Mouse (Mus musculus) kidney, adult 2 months (tissue): ENCODE measurements around the gene Rps27rt.

Experiments used
- CTCF ChIP-seq: fragments of 200-500 bp; conservative IDR thresholded peaks from 2 replicates; pipeline ENCODE4 v1.5.1; 2011; ENCODE audit warnings: low read depth, mild to moderate bottlenecking, control low read depth, low read length, moderate library complexity, mixed read lengths; ENCODE audit not compliant: insufficient read depth, insufficient read length
- POLR2A ChIP-seq: fragments of 200-500 bp; IDR thresholded peaks from one replicate; pipeline ENCODE4 v1.6.1; 2011; ENCODE audit warnings: low read depth, low read length, control low read depth

- TF ChIP-seq POLR2A, result no peak
- TF ChIP-seq CTCF, result no peak
These were observed 22.3 kb downstream of the Rps27rt start for GRCm38 (mm10) chr9:114960043-114960789.
